Mouse (Mus musculus) forebrain, embryonic 13.5 days (tissue): ENCODE measurements around the gene Galns. TPM values are rescaled to one million over a fixed set of nuclear protein-coding genes. Genes with fewer than 3 reads are reported as not detected.

Experiments
- ATAC-seq: fragments of 200-750 bp; cut with Nextera tagmentation; 2 replicates; pipeline ENCODE4 v1.8.0; 2017
- H3K27ac ChIP-seq: fragments of 300-500 bp; sonication (generic); 2 replicates; pipeline ENCODE4 v1.5.1; 2015; ENCODE audit warnings: inconsistent platforms, mild to moderate bottlenecking, moderate library complexity
- H3K27me3 ChIP-seq: fragments of 300-500 bp; sonication (generic); 2 replicates; pipeline ENCODE4 v1.6.1; 2015; ENCODE audit warnings: mild to moderate bottlenecking, inconsistent platforms
- H3K36me3 ChIP-seq: fragments of 300-500 bp; sonication (generic); 2 replicates; pipeline ENCODE4 v1.6.1; 2015; ENCODE audit warnings: mild to moderate bottlenecking, inconsistent platforms; ENCODE audit not compliant: poor library complexity, severe bottlenecking
- H3K4me1 ChIP-seq: fragments of 300-500 bp; sonication (generic); 2 replicates; pipeline ENCODE4 v1.6.1; 2015; ENCODE audit warnings: inconsistent platforms
- H3K4me2 ChIP-seq: fragments of 300-500 bp; sonication (generic); 2 replicates; pipeline ENCODE4 v1.6.1; 2015; ENCODE audit warnings: inconsistent platforms, mild to moderate bottlenecking, moderate library complexity
- H3K4me3 ChIP-seq: fragments of 300-500 bp; sonication (generic); 2 replicates; pipeline ENCODE4 v1.5.1; 2015; ENCODE audit warnings: mild to moderate bottlenecking, inconsistent platforms
- H3K9ac ChIP-seq: fragments of 300-500 bp; sonication (generic); 2 replicates; pipeline ENCODE4 v1.6.1; 2015; ENCODE audit warnings: mild to moderate bottlenecking, inconsistent platforms
- H3K9me3 ChIP-seq: fragments of 300-500 bp; sonication (generic); replicated peaks from 2 replicates; pipeline ENCODE4 v1.6.1; 2016; ENCODE audit warnings: inconsistent platforms
- WGBS: fragments of 180-500 bp; shearing (Covaris S2); methylation state at CpG from one replicate; pipeline ENCODE4 v1.1.7; 2015; 5-methylcytosine and 5-hydroxymethylcytosine counted together
- polyA plus RNA-seq: library from polyadenylated mRNA; unstranded; fragments of >200 nt; fragmentation: Nextera tagmentation; extraction: Ambion mirVana; gene quantifications from 2 replicates; pipeline ENCODE4 v1.2.1, GENCODE M21; 2015

Gene Galns
- 3.0 and 3.2 TPM in 2 replicates for polyA plus RNA-seq

- ATAC-seq = peak; percentile 97
- H3K4me2 ChIP-seq = peak within 1 kb of the TSS; percentile 71
- no peaks in the 10 kb centered on the region for H3K27me3 ChIP-seq
- no peaks in the 10 kb centered on the region for H3K36me3 ChIP-seq
- H3K4me1 ChIP-seq = peaks cover 17% of the 10 kb centered on the region
- peak within 1 kb of the TSS; percentile 75 for H3K27ac ChIP-seq
- H3K9ac ChIP-seq = peak within 1 kb of the TSS; percentile 83
- H3K9me3 ChIP-seq = no peaks in the 10 kb centered on the region
- under 1% methylated on average over 48 of the region's 57 CpGs for WGBS
- H3K4me3 ChIP-seq = peak within 1 kb of the TSS; percentile 71
Observed at GRCm38 (mm10) chr8:122611295-122612133, at the start of gene Galns, which contains the start of gene Trappc2l. Gene Galns (minus strand): TSS chr8:122611463. Gene Trappc2l (plus strand): TSS chr8:122611640.

GRCm38 (mm10) chr8:122660022-122660421 lies 48.8 kb upstream of the Galns start:
- no peak overlapping the region for H3K4me3 ChIP-seq
- H3K27me3 ChIP-seq = peaks cover 10% of the 10 kb centered on the region; the same call in 1 of the 2 replicates
- no peaks in the 10 kb centered on the region for H3K36me3 ChIP-seq
- 79% methylated on average over 2 of the region's 2 CpGs for WGBS
- no peak overlapping the region for H3K27ac ChIP-seq
- no peaks in the 10 kb centered on the region; the same call in 1 of the 2 replicates for H3K9me3 ChIP-seq
- H3K4me1 ChIP-seq = peaks cover 39% of the 10 kb centered on the region
- no peak overlapping the region for H3K9ac ChIP-seq
- no peak overlapping the region for H3K4me2 ChIP-seq
- no peak for ATAC-seq

- Histone ChIP-seq H3K36me3 (no peaks in the 10 kb centered on the region), H3K4me2 (no peak overlapping the region), H3K9ac (no peak overlapping the region), H3K4me3 (no peak overlapping the region), H3K9me3 (no peaks in the 10 kb centered on the region; the same call in 1 of the 2 replicates), H3K27ac (no peak overlapping the region), H3K27me3 (peaks cover 10% of the 10 kb centered on the region; the same call in 1 of the 2 replicates), H3K4me1 (peaks cover 27% of the 10 kb centered on the region)
- WGBS = 78% methylated on average over 9 of the region's 9 CpGs
- no peak for ATAC-seq
Observed at GRCm38 (mm10) chr8:122658807-122659160, 47.5 kb upstream of the Galns start.

GRCm38 (mm10) chr8:122658149-122658806 lies 47.0 kb upstream of the Galns start:
- no peaks in the 10 kb centered on the region for H3K36me3 ChIP-seq
- peaks cover 6% of the 10 kb centered on the region; the same call in 1 of the 2 replicates for H3K27me3 ChIP-seq
- H3K27ac ChIP-seq = no peak overlapping the region
- no peak overlapping the region for H3K4me3 ChIP-seq
- no peak for ATAC-seq
- H3K4me2 ChIP-seq = no peak overlapping the region
- 79% methylated on average over 10 of the region's 10 CpGs for WGBS
- peaks cover 24% of the 10 kb centered on the region for H3K4me1 ChIP-seq
- no peak overlapping the region for H3K9ac ChIP-seq
- no peaks in the 10 kb centered on the region; the same call in 1 of the 2 replicates for H3K9me3 ChIP-seq

- Histone ChIP-seq H3K4me1 (peaks cover 15% of the 10 kb centered on the region), H3K4me3 (no peak overlapping the region), H3K36me3 (no peaks in the 10 kb centered on the region), H3K9me3 (no peaks in the 10 kb centered on the region; the same call in 1 of the 2 replicates), H3K4me2 (no peak overlapping the region), H3K9ac (no peak overlapping the region), H3K27me3 (no peaks in the 10 kb centered on the region), H3K27ac (no peak overlapping the region)
- WGBS = 89% methylated on average over 13 of the region's 13 CpGs
- ATAC-seq = no peak
Observed at GRCm38 (mm10) chr8:122656056-122656999, 45.1 kb upstream of the Galns start.

- Histone ChIP-seq H3K36me3 (peaks cover 6% of the 10 kb centered on the region), H3K4me2 (no peak overlapping the region), H3K9ac (no peak overlapping the region), H3K27me3 (no peaks in the 10 kb centered on the region), H3K4me1 (peaks cover 14% of the 10 kb centered on the region), H3K9me3 (no peaks in the 10 kb centered on the region), H3K4me3 (no peak overlapping the region), H3K27ac (no peak overlapping the region)
- WGBS = 85% methylated on average over 7 of the region's 7 CpGs
- ATAC-seq = no peak
Observed at GRCm38 (mm10) chr8:122654768-122655167, 43.5 kb upstream of the Galns start.

GRCm38 (mm10) chr8:122652643-122653042 lies 41.4 kb upstream of the Galns start:
- WGBS = 79% methylated on average over 6 of the region's 6 CpGs

GRCm38 (mm10) chr8:122651326-122651921 lies 40.2 kb upstream of the Galns start:
- H3K4me3 ChIP-seq = no peak overlapping the region
- 73% methylated on average over 16 of the region's 16 CpGs for WGBS
- peaks cover 14% of the 10 kb centered on the region for H3K4me1 ChIP-seq
- no peak for ATAC-seq
- no peaks in the 10 kb centered on the region for H3K9me3 ChIP-seq
- peaks cover 10% of the 10 kb centered on the region; the same call in 1 of the 2 replicates for H3K27me3 ChIP-seq
- no peak overlapping the region for H3K4me2 ChIP-seq
- peaks cover 38% of the 10 kb centered on the region for H3K36me3 ChIP-seq
- no peak overlapping the region; the same call in 1 of the 2 replicates for H3K27ac ChIP-seq
- H3K9ac ChIP-seq = no peak overlapping the region; the same call in 1 of the 2 replicates

More at GRCm38 (mm10) chr8:122652643-122653042, 41.4 kb upstream of the Galns start:
- Histone ChIP-seq H3K27me3 (peaks cover 9% of the 10 kb centered on the region; the same call in 1 of the 2 replicates), H3K4me2 (no peak overlapping the region), H3K9ac (no peak overlapping the region), H3K36me3 (peaks cover 27% of the 10 kb centered on the region), H3K9me3 (no peaks in the 10 kb centered on the region), H3K27ac (no peak overlapping the region), H3K4me3 (no peak overlapping the region), H3K4me1 (peaks cover 14% of the 10 kb centered on the region)
- ATAC-seq = no peak

GRCm38 (mm10) chr8:122648192-122648970 lies 37.1 kb upstream of the Galns start:
- no peak overlapping the region for H3K9ac ChIP-seq
- peaks cover 56% of the 10 kb centered on the region for H3K36me3 ChIP-seq
- no peaks in the 10 kb centered on the region for H3K9me3 ChIP-seq
- peaks cover 14% of the 10 kb centered on the region for H3K4me1 ChIP-seq
- WGBS = 84% methylated on average over 15 of the region's 15 CpGs
- no peak for ATAC-seq
- H3K4me3 ChIP-seq = no peak overlapping the region
- H3K27me3 ChIP-seq = peaks cover 10% of the 10 kb centered on the region
- no peak overlapping the region for H3K4me2 ChIP-seq
- no peak overlapping the region for H3K27ac ChIP-seq

- H3K4me2 ChIP-seq = no peak overlapping the region
- H3K4me1 ChIP-seq = peaks cover 7% of the 10 kb centered on the region
- 88% methylated on average over 16 of the region's 16 CpGs for WGBS
- H3K27ac ChIP-seq = no peak overlapping the region
- no peak overlapping the region for H3K4me3 ChIP-seq
- no peaks in the 10 kb centered on the region for H3K9me3 ChIP-seq
- H3K9ac ChIP-seq = no peak overlapping the region
- no peak for ATAC-seq
- peaks cover 65% of the 10 kb centered on the region for H3K36me3 ChIP-seq
- H3K27me3 ChIP-seq = peaks cover 10% of the 10 kb centered on the region
Observed at GRCm38 (mm10) chr8:122646337-122646736, 35.1 kb upstream of the Galns start.
